In genomic region chr6:72277508-72278166, GRCm38 (mm10) we compare ENCODE assay signal across 10 mouse cellular contexts. TPM values are rescaled to one million over a fixed set of nuclear protein-coding genes. Genes with fewer than 3 reads are reported as not detected.
DNase-seq lines count a peak whose midpoint lies in the region; ATAC-seq and TF ChIP-seq lines count a peak whose summit lies in the region.
"Had no signal": no experiment of that assay in that cellular context is flagged by ENCODE, and none has a peak within 500 bp of the region (broad histone marks: within the 10 kb centered on the region; RNA-seq: fewer than 3 reads in every experiment).

No protein-coding gene starts in this region.

- H3K79me2 ChIP-seq in CH12.LX (replicated peaks; ENCODE audit: control insufficient read depth, extremely low read depth, insufficient read depth, poor library complexity, severe bottlenecking): no peaks in the 10 kb centered on the region; the same call in 1 of the 2 replicates

- ATAC-seq in heart, embryonic 16.5 days (replicated peaks; ENCODE audit: extremely low read depth, insufficient read depth, low FRiP score): peak; percentile 90
- ATAC-seq in liver, embryonic 12.5 days: peak; percentile 3; the same call in 1 of the 2 replicates
- no peak for ATAC-seq in cerebellum, adult (ENCODE audit: insufficient number of reproducible peaks, low FRiP score, low TSS enrichment)

- peaks cover 14 to 29% of the 10 kb centered on the region in 2 experiments for H3K4me1 ChIP-seq in CH12.LX (ENCODE audit: control insufficient read depth in 1 of 2, insufficient read depth in 2 of 2)
- peaks cover 30% of the 10 kb centered on the region for H3K4me1 ChIP-seq in heart, embryonic 16.5 days (ENCODE audit: control insufficient read depth, insufficient read depth, low read length)
- peaks cover 84% of the 10 kb centered on the region for H3K4me1 ChIP-seq in liver, embryonic 12.5 days

- H3K4me2 ChIP-seq in CH12.LX (ENCODE audit: insufficient read depth, low read depth, poor library complexity, severe bottlenecking): peak overlapping the region; percentile 55; the same call in 1 of the 2 replicates
- no peak overlapping the region for H3K4me2 ChIP-seq in heart, embryonic 16.5 days (ENCODE audit: low read depth, low read length)
- H3K4me2 ChIP-seq in liver, embryonic 12.5 days: no peak overlapping the region

- dilution Hi-C loops in CH12.LX (cut with MboI; ENCODE audit: extremely low pct_ligation_motif_present, extremely low pct_unique_long_range_greater_than_20kb, low sequenced_read_pairs): no loop called here

- no peak for TF ChIP-seq RAD21 in CH12.LX (IDR thresholded peaks at IDR 0.05; ENCODE audit: low read depth, low read length)

- 28% methylated on average over 9 of the region's 9 CpGs for WGBS in heart, embryonic 16.5 days
- 30% methylated on average over 9 of the region's 9 CpGs for WGBS in liver, embryonic 12.5 days (ENCODE audit: insufficient replicate concordance)

- H3K36me3 ChIP-seq in CH12.LX (replicated peaks in 1 of 2; ENCODE audit: control insufficient read depth in 1 of 2, insufficient read depth in 1 of 2, low read length in 1 of 2): no peaks in the 10 kb centered on the region
- no peaks in the 10 kb centered on the region for H3K36me3 ChIP-seq in heart, embryonic 16.5 days (ENCODE audit: control insufficient read depth, insufficient read depth)
- H3K36me3 ChIP-seq in liver, embryonic 12.5 days: no peaks in the 10 kb centered on the region

- peaks cover 6% of the 10 kb centered on the region for H3K9me3 ChIP-seq in CH12.LX (replicated peaks; ENCODE audit: low read length)
- 0 out of 2 replicates have a peak, but pooled peaks cover 2% of the 10 kb centered on the region for H3K9me3 ChIP-seq in heart, embryonic 16.5 days (replicated peaks; ENCODE audit: control insufficient read depth, low read length)
- no peaks in the 10 kb centered on the region for H3K9me3 ChIP-seq in liver, embryonic 12.5 days (replicated peaks)

- no peak overlapping the region for H3K9ac ChIP-seq in CH12.LX (ENCODE audit: insufficient read depth, low read depth)
- H3K9ac ChIP-seq in heart, embryonic 16.5 days (ENCODE audit: low read length): peak overlapping the region; percentile 54; the same call in 1 of the 2 replicates
- H3K9ac ChIP-seq in liver, embryonic 12.5 days: peak overlapping the region; percentile 55

- H3K4me3 ChIP-seq in CH12.LX (replicated peaks in 1 of 3; ENCODE audit: low read depth in 2 of 3, low read length in 2 of 3, poor library complexity in 1 of 3): no peak overlapping the region
- H3K4me3 ChIP-seq in heart, embryonic 16.5 days (ENCODE audit: low read length): no peak overlapping the region
- no peak overlapping the region for H3K4me3 ChIP-seq in liver, embryonic 12.5 days

- peak; percentile 73 for DNase-seq in 3134 (ENCODE audit: extremely low read depth, insufficient read length, low spot score)
- peak; percentile 65 for DNase-seq in CH12.LX (ENCODE audit: extremely low read depth)
- DNase-seq in thymus, postnatal 10 days (ENCODE audit: low spot score in 2 of 2): no peak
- no peak for DNase-seq in cerebellum, adult 8-10 months
- DNase-seq in frontal cortex, postnatal 36 days (ENCODE audit: low spot score in 2 of 2): no peak
- DNase-seq: right cerebral cortex, postnatal 14 days had no signal

- TF ChIP-seq CTCF in CH12.LX (conservative IDR thresholded peaks at IDR 0.05 in 1 of 2, IDR thresholded peaks at IDR 0.05 in 1 of 2; ENCODE audit: low read depth in 2 of 2, low read length in 2 of 2): no peak

- peak; percentile 29; the same call in 1 of the 2 replicates for TF ChIP-seq EP300 in CH12.LX (IDR thresholded peaks at IDR 0.05; ENCODE audit: low read length)

- H3K27me3 ChIP-seq in CH12.LX (replicated peaks): no peaks in the 10 kb centered on the region
- H3K27me3 ChIP-seq in heart, embryonic 16.5 days (ENCODE audit: control insufficient read depth, insufficient read depth, low read length): no peaks in the 10 kb centered on the region
- no peaks in the 10 kb centered on the region for H3K27me3 ChIP-seq in liver, embryonic 12.5 days (replicated peaks)

- in situ Hi-C loops in CH12.LX (cut with MboI; ENCODE audit: low pct_ligation_motif_present, low pct_unique_long_range_greater_than_20kb, low sequenced_read_pairs): no loop called here

- TF ChIP-seq POLR2A in CH12.LX (IDR thresholded peaks at IDR 0.05; ENCODE audit: low read depth, low read length): no peak

- H3K27ac ChIP-seq in CH12.LX (ENCODE audit: insufficient read depth, low read depth): peak overlapping the region; percentile 38; the same call in 1 of the 2 replicates
- H3K27ac ChIP-seq in heart, embryonic 16.5 days (ENCODE audit: low read length): peak overlapping the region; percentile 94
- H3K27ac ChIP-seq in liver, embryonic 12.5 days: peak overlapping the region; percentile 96

TF ChIP-seq in CH12.LX, 34 proteins besides CTCF, POLR2A, EP300 and RAD21:
- TF ChIP-seq E2F4 (IDR thresholded peaks at IDR 0.05; ENCODE audit: insufficient replicate concordance, low read depth, low read length) (no peak), ZMIZ1 (IDR thresholded peaks at IDR 0.05; ENCODE audit: low read depth, low read length) (no peak), ZKSCAN1 (IDR thresholded peaks at IDR 0.05; ENCODE audit: borderline replicate concordance, low read depth, low read length) (no peak), ETS1 (conservative IDR thresholded peaks at IDR 0.05; ENCODE audit: low read depth, low read length) (peak; percentile 25; the same call in 1 of the 2 replicates), ELF1 (IDR thresholded peaks at IDR 0.05; ENCODE audit: low read depth, low read length) (no peak), TBP (conservative IDR thresholded peaks at IDR 0.05; ENCODE audit: low read depth, low read length) (peak; percentile 57; the same call in 1 of the 2 replicates), HCFC1 (IDR thresholded peaks at IDR 0.05; ENCODE audit: low read depth, low read length) (no peak), JUN (IDR thresholded peaks at IDR 0.05; ENCODE audit: insufficient read depth, low read depth, low read length) (no peak), PAX5 (IDR thresholded peaks at IDR 0.05; ENCODE audit: low read length) (no peak), MAZ (IDR thresholded peaks at IDR 0.05; ENCODE audit: low read depth, low read length) (no peak), UBTF (IDR thresholded peaks at IDR 0.05; ENCODE audit: low read depth, low read length) (peak; percentile 75; the same call in 1 of the 2 replicates), IRF4 (IDR thresholded peaks at IDR 0.05; ENCODE audit: low read depth, low read length) (peak; percentile 15; the same call in 1 of the 2 replicates), TCF12 (IDR thresholded peaks at IDR 0.05; ENCODE audit: low read depth, low read length) (peak; percentile 54; the same call in 1 of the 2 replicates)

RNA-seq across cellular contexts. Expression of gene Sftpb, which starts 26.8 kb away (rescaled TPM):
- total RNA-seq in CH12.LX (2012; rRNA removed) (not detected in 2 replicates), CH12.LX (2014; rRNA removed) (not detected in 2 replicates)
- not detected in 2 replicates for polyA plus RNA-seq in CH12.LX (2012; ENCODE audit: insufficient read length, low read depth)
- 2.9 and 27.8 TPM in 2 replicates for polyA plus RNA-seq in heart, embryonic 16.5 days (2015; fragmentation: Nextera tagmentation; extraction: Ambion mirVana)
- polyA plus RNA-seq in liver, embryonic 12.5 days (2016; fragmentation: Nextera tagmentation; extraction: Ambion mirVana): not detected in 2 replicates
- total RNA-seq: left cerebral cortex, postnatal 10 days had no signal

RNA-seq across cellular contexts. Expression of gene Atoh8, which starts 42.3 kb away (rescaled TPM):
- total RNA-seq in CH12.LX (2012; rRNA removed) (4.7 and 5.0 TPM in 2 replicates), CH12.LX (2014; rRNA removed) (0.23 and 0.31 TPM in 2 replicates)
- 1.1 and 1.6 TPM in 2 replicates for polyA plus RNA-seq in CH12.LX (2012; ENCODE audit: insufficient read length, low read depth)
- polyA plus RNA-seq in heart, embryonic 16.5 days (2015; fragmentation: Nextera tagmentation; extraction: Ambion mirVana): 14.5 and 17.0 TPM in 2 replicates
- polyA plus RNA-seq in liver, embryonic 12.5 days (2016; fragmentation: Nextera tagmentation; extraction: Ambion mirVana): 2.0 and 2.1 TPM in 2 replicates

Comparison
In these comparisons a context has a peak if more than half of its experiments do, and no peak if none do; other contexts are left out.
1. DNase-seq: peak in 3134 (single experiment) and CH12.LX (single experiment); none in thymus, postnatal 10 days (0 of 2), cerebellum, adult 8-10 months (single experiment) and frontal cortex, postnatal 36 days (0 of 2).
2. H3K27ac ChIP-seq: peak in every context shown above with its lines; median percentile 96 in liver, embryonic 12.5 days; 94 in heart, embryonic 16.5 days; 38 in CH12.LX.